Mouse (Mus musculus) limb, embryonic 11.5 days (tissue): ENCODE data around the gene Gpam. TPM values are rescaled to one million over a fixed set of nuclear protein-coding genes. Genes with fewer than 3 reads are reported as not detected.

Experiments
- ATAC-seq: fragments of 200-750 bp; cut with Nextera tagmentation; 2 replicates; pipeline ENCODE4 v1.8.0; 2017; ENCODE audit warnings: low read depth; ENCODE audit not compliant: insufficient number of reproducible peaks, low FRiP score, low TSS enrichment
- DNase-seq: peaks from one replicate; pipeline ENCODE4 v3.0.0-alpha.2; 2015; ENCODE audit warnings: low spot score
- H3K27ac ChIP-seq: fragments of 300-500 bp; sonication (generic); replicated peaks from 2 replicates; pipeline ENCODE4 v1.5.1; 2014; ENCODE audit warnings: low read depth, mild to moderate bottlenecking, low read length
- H3K27me3 ChIP-seq: fragments of 300-500 bp; sonication (generic); 2 replicates; pipeline ENCODE4 v1.6.1; 2014; ENCODE audit warnings: mild to moderate bottlenecking, low read length, mixed read lengths; ENCODE audit not compliant: control insufficient read depth, insufficient read depth
- H3K36me3 ChIP-seq: fragments of 300-500 bp; sonication (generic); 2 replicates; pipeline ENCODE4 v1.6.1; 2014; ENCODE audit warnings: mild to moderate bottlenecking, low read length, moderate library complexity, mixed read lengths; ENCODE audit not compliant: control insufficient read depth, insufficient read depth
- H3K4me1 ChIP-seq: fragments of 300-500 bp; sonication (generic); 2 replicates; pipeline ENCODE4 v1.6.1; 2014; ENCODE audit warnings: low read length, mixed read lengths; ENCODE audit not compliant: control insufficient read depth, insufficient read depth
- H3K4me2 ChIP-seq: fragments of 300-500 bp; sonication (generic); 2 replicates; pipeline ENCODE4 v1.6.1; 2014; ENCODE audit warnings: low read depth, mild to moderate bottlenecking, moderate library complexity; ENCODE audit not compliant: severe bottlenecking
- H3K4me3 ChIP-seq: fragments of 300-500 bp; sonication (generic); 2 replicates; pipeline ENCODE4 v1.5.1; 2014; ENCODE audit warnings: low read depth, low read length
- H3K9ac ChIP-seq: fragments of 300-500 bp; sonication (generic); 2 replicates; pipeline ENCODE4 v1.6.1; 2014; ENCODE audit warnings: mild to moderate bottlenecking, low read length
- H3K9me3 ChIP-seq: fragments of 300-500 bp; sonication (generic); 2 replicates; pipeline ENCODE4 v1.6.1; 2016; ENCODE audit warnings: low read length; ENCODE audit not compliant: control insufficient read depth
- WGBS: fragments of 180-500 bp; shearing (Covaris S2); extraction: QIAGEN DNeasy Blood & Tissue Kit; methylation state at CpG from one replicate; pipeline ENCODE4 v1.1.7; 2014; 5-methylcytosine and 5-hydroxymethylcytosine counted together
- polyA plus RNA-seq: library from polyadenylated mRNA; unstranded; fragments of >200 nt; fragmentation: Nextera tagmentation; extraction: Ambion mirVana; gene quantifications from 2 replicates; pipeline ENCODE4 v1.2.1, GENCODE M21; 2014

The Gpam gene
- polyA plus RNA-seq, 1 experiment from 2014 or later: 14.4 TPM

DNA sequence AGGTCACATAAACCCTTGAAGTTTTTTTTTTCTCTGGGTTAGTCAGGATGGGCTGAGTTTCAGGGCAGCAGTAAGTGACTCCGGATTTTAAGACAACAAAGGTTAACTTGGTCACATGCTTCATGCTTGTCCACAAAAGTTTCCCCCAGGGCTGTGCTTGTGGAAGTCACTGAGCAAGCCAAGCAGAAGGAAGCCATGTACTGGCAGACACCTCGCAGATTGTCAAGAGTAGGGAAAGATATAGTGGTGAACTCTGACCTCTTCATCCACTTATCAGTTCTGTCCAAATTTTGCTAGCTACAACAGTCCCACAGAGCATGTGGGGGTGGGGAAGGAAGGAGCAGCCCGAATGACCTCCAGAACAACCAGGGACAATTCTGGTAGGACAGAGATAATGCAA lies 19.1 kb downstream of the Gpam start:
- DNase-seq: no peak
- H3K9me3 ChIP-seq: no peaks in the 10 kb centered on the region

GRCm38 (mm10) chr19:55105969-55106368 lies 21.1 kb downstream of the Gpam start:
- Histone ChIP-seq H3K4me2 (no peak overlapping the region), H3K9ac (no peak overlapping the region), H3K9me3 (no peaks in the 10 kb centered on the region), H3K27ac (no peak overlapping the region), H3K27me3 (no peaks in the 10 kb centered on the region), H3K36me3 (no peaks in the 10 kb centered on the region), H3K4me3 (no peak overlapping the region), H3K4me1 (no peaks in the 10 kb centered on the region)
- WGBS: 92% methylated on average over 3 of the region's 3 CpGs
- DNase-seq: no peak
- ATAC-seq: no peak

More for the DNA sequence above, 19.1 kb downstream of the Gpam start:
- H3K27me3 ChIP-seq: no peaks in the 10 kb centered on the region
- 57% methylated on average over 3 of the region's 3 CpGs for WGBS
- H3K4me2 ChIP-seq: no peak overlapping the region
- H3K4me1 ChIP-seq: no peaks in the 10 kb centered on the region
- H3K27ac ChIP-seq: no peak overlapping the region
- no peak for ATAC-seq
- H3K4me3 ChIP-seq: no peak overlapping the region
- no peak overlapping the region for H3K9ac ChIP-seq
- no peaks in the 10 kb centered on the region for H3K36me3 ChIP-seq

DNA sequence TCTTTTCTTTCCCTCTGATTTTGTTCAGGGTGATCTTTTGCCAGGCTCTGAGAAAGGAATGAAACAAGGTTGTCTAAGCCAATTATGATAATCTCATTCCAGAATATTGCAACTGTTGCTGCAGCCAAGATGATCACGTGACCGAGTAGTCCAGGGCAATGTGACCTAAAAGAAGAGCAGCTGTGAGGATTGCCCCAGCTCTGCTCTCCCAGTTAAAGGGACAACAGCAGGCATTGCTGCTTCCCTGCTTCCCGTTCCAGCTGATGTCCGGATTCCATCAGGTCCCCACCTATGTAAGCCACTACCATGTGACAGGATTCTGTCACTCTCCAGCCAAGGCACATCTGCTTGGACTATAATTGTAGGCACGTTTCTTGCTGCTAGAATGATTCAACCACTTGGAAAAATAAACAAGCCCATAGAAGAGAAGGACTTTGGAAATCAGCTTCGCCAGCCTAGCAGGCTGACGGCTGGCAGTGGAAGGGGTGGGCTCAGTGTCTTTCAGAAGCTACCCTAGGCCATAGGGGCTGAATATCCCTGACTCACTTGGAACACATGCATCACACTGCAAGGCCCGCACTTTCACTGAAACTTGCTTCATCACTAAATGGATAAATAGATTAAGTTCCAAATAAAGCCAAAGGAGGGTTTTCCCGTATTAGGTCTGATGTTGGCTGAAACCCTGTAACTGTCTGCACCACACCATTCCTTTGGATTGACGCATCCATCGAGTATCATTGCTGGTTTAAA lies 23.8 kb downstream of the Gpam start:
- DNase-seq (no peak), ATAC-seq (no peak)
- Histone ChIP-seq H3K9ac (no peak overlapping the region), H3K4me3 (no peak overlapping the region), H3K4me1 (peaks cover 5% of the 10 kb centered on the region; the same call in 1 of the 2 replicates), H3K9me3 (no peaks in the 10 kb centered on the region), H3K27me3 (no peaks in the 10 kb centered on the region), H3K4me2 (no peak overlapping the region), H3K36me3 (no peaks in the 10 kb centered on the region), H3K27ac (no peak overlapping the region)
- WGBS: 67% methylated on average over 11 of the region's 11 CpGs

GRCm38 (mm10) chr19:55101659-55102058 lies 25.4 kb downstream of the Gpam start:
- ATAC-seq (no peak), DNase-seq (no peak)
- no peak overlapping the region for H3K27ac ChIP-seq
- 74% methylated on average over 4 of the region's 4 CpGs for WGBS
- no peaks in the 10 kb centered on the region for H3K27me3 ChIP-seq
- no peaks in the 10 kb centered on the region for H3K36me3 ChIP-seq
- no peaks in the 10 kb centered on the region for H3K9me3 ChIP-seq
- H3K4me1 ChIP-seq: peaks cover 5% of the 10 kb centered on the region; the same call in 1 of the 2 replicates
- H3K4me2 ChIP-seq: no peak overlapping the region
- no peak overlapping the region for H3K9ac ChIP-seq
- no peak overlapping the region for H3K4me3 ChIP-seq

- no peaks in the 10 kb centered on the region for H3K9me3 ChIP-seq
- no peak for DNase-seq
- no peaks in the 10 kb centered on the region for H3K36me3 ChIP-seq
- peak overlapping the region; percentile 88 for H3K9ac ChIP-seq
- H3K4me3 ChIP-seq: peak overlapping the region; percentile 95
- no peak overlapping the region for H3K27ac ChIP-seq
- no peak for ATAC-seq
- peak overlapping the region; percentile 75 for H3K4me2 ChIP-seq
- peaks cover 5% of the 10 kb centered on the region; the same call in 1 of the 2 replicates for H3K4me1 ChIP-seq
- no peaks in the 10 kb centered on the region for H3K27me3 ChIP-seq
- 73% methylated on average over 2 of the region's 2 CpGs for WGBS
These were observed 26.6 kb downstream of the Gpam start for GRCm38 (mm10) chr19:55100227-55101140.

- Histone ChIP-seq H3K27ac (no peak overlapping the region), H3K9ac (peak overlapping the region; percentile 88)
- peak; percentile 89 for DNase-seq
These were observed 27.6 kb downstream of the Gpam start for GRCm38 (mm10) chr19:55099184-55100160.

DNA sequence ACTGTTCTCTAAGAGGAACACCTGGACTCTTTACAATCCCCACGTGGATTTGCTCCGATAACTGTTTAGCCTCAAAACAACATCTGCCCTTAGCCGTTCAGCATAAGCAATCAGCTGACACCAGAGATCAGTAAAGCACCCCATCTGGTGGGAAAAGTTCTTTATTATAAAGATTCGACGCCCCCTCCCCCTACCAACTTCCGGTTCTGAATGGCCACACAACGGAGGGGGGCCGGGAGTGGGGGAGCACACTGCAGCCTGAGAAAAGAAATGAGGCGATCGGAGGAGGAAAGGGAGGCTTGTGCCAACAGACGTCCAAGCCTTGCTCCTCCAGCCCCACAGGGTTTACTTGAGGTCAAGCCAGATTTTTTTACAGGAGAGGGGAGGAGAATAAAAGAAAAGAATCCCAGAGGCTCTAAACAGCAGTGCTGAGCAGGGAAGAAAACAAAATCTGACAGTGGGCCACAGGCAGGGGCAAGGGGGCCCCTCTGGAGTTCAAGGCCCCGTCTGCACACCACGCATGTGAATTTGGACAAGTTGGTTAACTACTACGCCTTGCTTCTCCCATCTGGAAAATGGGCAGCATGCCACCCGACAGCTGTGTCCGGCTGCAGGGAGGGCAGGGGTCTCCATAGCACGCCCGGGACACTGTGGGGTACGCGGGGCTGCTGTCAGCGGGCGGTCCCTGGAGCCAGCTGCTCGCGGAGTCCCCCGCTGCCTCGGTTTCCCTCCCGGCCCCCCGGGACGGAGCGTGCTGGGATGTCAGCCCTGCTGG lies 28.4 kb downstream of the Gpam start:
- peak; percentile 45 for DNase-seq
- WGBS: 2% methylated on average over 29 of the region's 30 CpGs
- Histone ChIP-seq H3K27me3 (no peaks in the 10 kb centered on the region), H3K9ac (peak overlapping the region; percentile 88), H3K27ac (no peak overlapping the region), H3K4me1 (peaks cover 5% of the 10 kb centered on the region; the same call in 1 of the 2 replicates), H3K9me3 (no peaks in the 10 kb centered on the region), H3K36me3 (no peaks in the 10 kb centered on the region), H3K4me2 (peak overlapping the region; percentile 75), H3K4me3 (peak overlapping the region; percentile 95)
- ATAC-seq: peak; percentile 71

More at GRCm38 (mm10) chr19:55099184-55100160, 27.6 kb downstream of the Gpam start:
- no peaks in the 10 kb centered on the region for H3K9me3 ChIP-seq
- H3K4me3 ChIP-seq: peak overlapping the region; percentile 95
- 1% methylated on average over 56 of the region's 69 CpGs for WGBS
- no peaks in the 10 kb centered on the region for H3K27me3 ChIP-seq
- peak; percentile 91 for ATAC-seq
- peak overlapping the region; percentile 75 for H3K4me2 ChIP-seq
- no peaks in the 10 kb centered on the region for H3K36me3 ChIP-seq
- H3K4me1 ChIP-seq: peaks cover 5% of the 10 kb centered on the region; the same call in 1 of the 2 replicates
